Mouse (Mus musculus) kidney, embryonic 14.5 days (tissue): ENCODE results near the gene Asnsd1. TPM values are rescaled to one million over a fixed set of nuclear protein-coding genes. Genes with fewer than 3 reads are reported as not detected.
A peak's percentile ranks its signal among the peaks of the same experiment; 100 is the strongest.
"Not testable (repeated sequence)": the region's sequence is repeated elsewhere in the genome, so short reads cannot be mapped to it uniquely, and the experiment has no call there.

ENCODE experiments used
- ATAC-seq: fragments of 200-750 bp; cut with Nextera tagmentation; 2 replicates; pipeline ENCODE4 v1.8.0; 2017; ENCODE audit warnings: moderate number of reproducible peaks, mild to moderate bottlenecking, moderate TSS enrichment, moderate library complexity; ENCODE audit not compliant: low FRiP score, low TSS enrichment
- H3K27ac ChIP-seq: fragments of 300-500 bp; sonication (generic); 2 replicates; pipeline ENCODE4 v1.5.1; 2014; ENCODE audit warnings: low read depth, mild to moderate bottlenecking, low read length, moderate library complexity, mixed read lengths
- H3K27me3 ChIP-seq: fragments of 300-500 bp; sonication (generic); 2 replicates; pipeline ENCODE4 v1.6.1; 2014; ENCODE audit warnings: mild to moderate bottlenecking, low read length; ENCODE audit not compliant: control insufficient read depth, insufficient read depth
- H3K36me3 ChIP-seq: fragments of 300-500 bp; sonication (generic); 2 replicates; pipeline ENCODE4 v1.6.1; 2014; ENCODE audit warnings: low read length, mixed read lengths; ENCODE audit not compliant: control insufficient read depth, insufficient read depth
- H3K4me1 ChIP-seq: fragments of 300-500 bp; sonication (generic); 2 replicates; pipeline ENCODE4 v1.6.1; 2014; ENCODE audit warnings: low read length, mixed read lengths; ENCODE audit not compliant: control insufficient read depth, insufficient read depth
- H3K4me2 ChIP-seq: fragments of 300-500 bp; sonication (generic); replicated peaks from 2 replicates; pipeline ENCODE4 v1.6.1; 2014; ENCODE audit warnings: low read depth, mild to moderate bottlenecking, low read length
- H3K4me3 ChIP-seq: fragments of 300-500 bp; sonication (generic); 2 replicates; pipeline ENCODE4 v1.5.1; 2014; ENCODE audit warnings: mild to moderate bottlenecking, low read length
- H3K9ac ChIP-seq: fragments of 300-500 bp; sonication (generic); 2 replicates; pipeline ENCODE4 v1.6.1; 2014; ENCODE audit warnings: low read depth, mild to moderate bottlenecking, low read length, moderate library complexity
- H3K9me3 ChIP-seq: fragments of 300-500 bp; sonication (generic); 2 replicates; pipeline ENCODE4 v1.6.1; 2016; ENCODE audit warnings: low read length; ENCODE audit not compliant: control insufficient read depth
- WGBS: fragments of 180-500 bp; shearing (Covaris S2); extraction: QIAGEN DNeasy Blood & Tissue Kit; methylation state at CpG from one replicate; pipeline ENCODE4 v1.1.7; 2014; 5-methylcytosine and 5-hydroxymethylcytosine counted together
- polyA plus RNA-seq: library from polyadenylated mRNA; unstranded; fragments of >200 nt; fragmentation: Nextera tagmentation; extraction: Ambion mirVana; gene quantifications from 2 replicates; pipeline ENCODE4 v1.2.1, GENCODE M21; 2014

Gene Asnsd1
- 67.6 and 83.0 TPM in 2 replicates for polyA plus RNA-seq

DNA sequence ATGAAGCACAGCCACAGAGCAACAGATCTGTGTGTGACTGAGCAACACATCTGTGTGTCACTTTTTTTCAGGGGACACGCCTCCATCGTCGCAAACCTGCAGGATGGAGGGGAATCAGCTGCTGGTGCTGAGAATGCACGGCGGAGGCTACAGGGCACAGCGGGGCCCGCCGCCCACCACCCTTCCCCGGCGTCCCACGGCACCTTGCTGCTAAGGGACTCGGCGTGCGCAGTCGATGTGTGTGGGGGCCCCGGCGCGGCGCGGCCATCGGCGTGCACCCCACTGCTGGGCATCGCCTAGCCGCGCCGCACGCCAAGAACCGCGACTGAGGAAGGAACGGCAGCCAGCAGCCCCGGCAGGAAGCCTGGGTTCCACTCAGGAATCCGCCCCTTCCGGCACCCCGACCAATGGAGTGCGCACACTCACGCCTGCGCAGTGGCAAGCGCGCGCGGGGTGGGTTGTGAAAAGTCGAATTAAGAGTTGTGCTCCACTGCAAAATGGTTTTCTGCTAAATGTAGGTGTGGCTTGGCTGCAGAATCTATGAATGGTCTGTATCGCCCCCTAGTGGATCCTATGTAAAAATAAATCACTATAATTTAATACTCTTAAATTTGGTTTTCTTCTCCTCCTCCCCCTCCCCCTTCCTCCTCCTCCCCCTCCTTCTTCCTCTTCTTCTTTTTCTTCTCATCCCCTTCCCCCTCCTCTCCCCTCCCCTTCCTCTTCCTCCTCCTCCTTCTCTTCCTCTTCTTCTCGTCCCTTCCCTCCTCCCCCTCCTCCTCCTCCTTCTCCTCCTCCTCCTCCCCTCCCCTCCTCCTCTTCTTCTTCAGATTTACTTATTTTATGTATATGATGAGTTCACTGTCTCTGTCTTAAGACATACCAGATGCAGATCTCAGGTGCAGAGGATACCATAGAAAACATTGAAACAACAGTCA lies at the start of gene Asnsd1, which contains the start of the genes Asdurf and Gm28551:
Gene Asnsd1 (minus strand): TSS at position 426 of the 935 bp plus-strand sequence.
Gene Asdurf (minus strand): TSS at position 293 of the 935 bp plus-strand sequence.
Gene Gm28551 (minus strand): TSS at position 341 of the 935 bp plus-strand sequence.
- WGBS = under 1% methylated on average over 44 of the region's 44 CpGs
- Histone ChIP-seq H3K4me2 (peak within 1 kb of the TSS; percentile 48), H3K36me3 (peaks cover 15% of the 10 kb centered on the region), H3K27me3 (no peaks in the 10 kb centered on the region), H3K4me3 (peak within 1 kb of the TSS; percentile 83), H3K27ac (peak within 1 kb of the TSS; percentile 88), H3K9ac (peak within 1 kb of the TSS; percentile 88), H3K9me3 (no peaks in the 10 kb centered on the region; the same call in 1 of the 2 replicates), H3K4me1 (0 out of 2 replicates have a peak, but pooled peaks cover 7% of the 10 kb centered on the region)
- ATAC-seq = peak; percentile 100

DNA sequence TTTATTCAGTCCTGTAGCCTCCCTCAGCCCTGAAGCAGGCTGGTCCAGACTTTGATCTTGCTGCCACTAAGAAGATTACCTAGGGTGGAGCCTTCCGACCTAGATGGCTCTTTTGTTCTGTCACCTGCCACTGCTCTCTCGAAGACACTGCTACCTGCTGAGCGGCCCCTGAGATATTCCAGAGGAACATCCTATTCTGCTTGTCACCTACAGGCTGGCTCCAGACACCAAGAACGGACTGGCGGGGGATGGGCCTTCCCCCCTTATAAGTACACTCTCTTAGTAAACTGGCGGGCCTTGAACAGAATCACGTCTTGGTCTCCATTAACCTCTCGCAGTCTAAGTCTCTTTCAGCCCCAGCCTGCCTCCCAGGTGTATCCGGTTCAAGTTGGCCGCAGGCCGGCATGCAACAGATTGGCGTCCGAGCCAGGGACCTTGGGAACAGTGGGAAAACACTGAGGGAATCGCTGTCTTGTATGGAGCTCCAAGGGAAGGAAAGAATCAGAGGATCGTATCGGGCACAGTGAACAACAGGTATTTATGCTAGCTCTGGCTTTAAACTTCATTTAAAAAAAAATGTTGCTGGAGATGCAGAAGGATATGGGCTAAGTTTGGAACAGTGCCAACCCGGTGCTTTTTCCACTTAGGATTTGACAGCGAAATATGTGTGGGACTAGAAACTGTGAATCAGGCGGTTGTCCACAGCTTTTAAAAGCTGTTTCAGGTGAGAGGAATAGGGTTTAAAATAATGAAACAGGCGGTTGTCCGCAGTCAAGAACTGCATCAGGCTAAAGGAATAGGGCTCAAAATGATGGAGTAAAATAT lies 41.6 kb upstream of the Asnsd1 start:
- H3K27ac ChIP-seq, H3K4me3 ChIP-seq, H3K9me3 ChIP-seq, ATAC-seq, H3K4me2 ChIP-seq, H3K4me1 ChIP-seq, H3K27me3 ChIP-seq, H3K9ac ChIP-seq, H3K36me3 ChIP-seq: not testable (repeated sequence)
- WGBS = 32% methylated on average over 21 of the region's 21 CpGs

DNA sequence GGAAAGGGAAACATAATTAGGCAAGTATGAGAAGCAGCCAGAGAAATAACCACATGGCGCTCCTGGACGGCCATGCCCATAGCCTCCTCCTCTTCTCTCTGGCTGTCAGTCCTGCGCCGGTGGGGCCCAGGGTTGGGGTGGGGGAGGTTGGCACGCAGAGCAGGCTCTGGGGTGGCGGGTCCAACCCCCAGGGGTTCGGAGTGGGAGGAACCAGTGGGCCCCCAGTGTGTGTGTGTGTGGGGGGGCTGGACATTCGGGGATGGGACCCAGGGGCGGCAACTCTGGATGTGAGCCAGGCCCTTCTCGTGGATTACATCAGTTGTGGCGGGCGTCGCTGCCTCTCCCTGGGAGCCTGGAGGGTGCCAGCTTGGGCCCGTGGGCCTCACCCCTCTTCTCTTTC lies 36.2 kb upstream of the Asnsd1 start:
- H3K9ac ChIP-seq = no peak overlapping the region
- no peak overlapping the region for H3K4me2 ChIP-seq
- no peak overlapping the region for H3K4me3 ChIP-seq
- no peaks in the 10 kb centered on the region for H3K4me1 ChIP-seq
- H3K27ac ChIP-seq = no peak overlapping the region
- H3K9me3 ChIP-seq = no peaks in the 10 kb centered on the region
- no peaks in the 10 kb centered on the region for H3K36me3 ChIP-seq
- 96% methylated on average over 9 of the region's 14 CpGs for WGBS
- H3K27me3 ChIP-seq = no peaks in the 10 kb centered on the region
- ATAC-seq = peak; percentile 52; the same call in 1 of the 2 replicates

DNA sequence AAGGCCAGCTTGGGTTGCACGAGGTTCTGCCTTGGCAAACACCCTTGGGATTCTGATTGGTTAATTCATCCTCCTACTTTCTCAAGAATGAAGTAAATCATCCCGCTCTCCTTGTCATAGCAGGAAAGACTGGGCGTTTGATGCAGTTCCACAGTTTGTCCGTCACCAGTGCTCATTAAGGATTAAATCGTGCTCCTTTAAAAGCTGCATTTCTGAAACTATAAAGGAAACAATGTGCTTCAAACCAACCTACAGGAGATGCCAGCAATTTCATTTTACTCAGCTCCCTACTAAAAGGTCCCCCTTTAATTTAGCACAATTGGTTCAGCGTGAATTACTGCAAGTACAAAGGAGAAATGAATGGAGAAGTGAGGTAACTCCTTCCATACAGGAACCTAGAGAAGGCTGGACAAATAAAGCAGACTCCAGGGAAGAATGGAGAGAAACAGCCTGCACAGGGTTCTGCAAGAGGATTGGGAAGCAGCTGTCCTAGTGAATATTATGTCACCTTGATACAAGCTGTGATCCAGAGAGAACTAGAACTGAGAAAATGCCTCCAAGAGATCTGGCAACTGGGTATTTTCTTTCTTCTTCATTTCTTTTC lies 31.6 kb upstream of the Asnsd1 start:
- H3K27ac ChIP-seq = no peak overlapping the region
- H3K9me3 ChIP-seq = no peaks in the 10 kb centered on the region
- H3K27me3 ChIP-seq = no peaks in the 10 kb centered on the region
- no peaks in the 10 kb centered on the region for H3K36me3 ChIP-seq
- H3K4me1 ChIP-seq = no peaks in the 10 kb centered on the region
- no peak overlapping the region for H3K4me2 ChIP-seq
- no peak for ATAC-seq
- H3K9ac ChIP-seq = no peak overlapping the region
- WGBS = 67% methylated on average over 6 of the region's 6 CpGs
- no peak overlapping the region for H3K4me3 ChIP-seq

DNA sequence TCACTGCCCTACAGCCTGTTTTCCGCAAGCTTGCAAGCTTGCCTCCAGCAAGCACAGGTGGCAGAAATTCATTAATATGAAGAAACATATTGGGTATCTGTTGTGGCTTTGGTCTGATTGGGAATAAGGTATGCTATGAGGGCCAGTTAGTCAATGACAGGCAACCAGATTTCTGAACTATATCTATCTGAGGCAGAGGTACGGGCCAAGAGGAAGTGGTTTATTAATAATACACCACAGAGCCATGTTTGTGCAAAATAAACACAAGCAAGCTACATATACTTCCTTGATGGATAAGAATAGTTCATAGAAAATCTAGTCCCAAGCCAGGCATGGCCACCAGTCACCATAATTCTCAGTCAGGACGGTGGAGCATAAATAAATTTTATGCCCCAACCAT lies 25.2 kb upstream of the Asnsd1 start:
- H3K4me1 ChIP-seq = no peaks in the 10 kb centered on the region
- ATAC-seq = no peak

DNA sequence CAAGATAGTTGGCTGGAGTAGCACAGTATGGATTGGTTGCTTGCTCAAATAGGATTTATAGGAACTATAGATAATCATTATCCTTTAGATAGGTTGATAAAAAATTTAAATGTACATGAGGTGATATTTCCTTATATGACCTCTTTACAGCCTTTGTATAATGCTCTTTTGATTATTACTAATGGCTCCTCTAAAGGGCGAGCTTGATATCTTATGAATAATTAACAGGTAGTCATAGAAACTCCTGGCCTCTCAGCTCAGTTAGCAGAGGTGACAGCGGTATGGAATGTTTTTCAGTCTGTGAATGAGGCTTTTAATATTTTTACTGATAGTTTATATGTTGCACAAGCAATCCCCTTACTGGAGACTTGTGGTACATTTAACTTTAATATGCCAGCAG lies 23.4 kb upstream of the Asnsd1 start:
- not testable (repeated sequence) for ATAC-seq, H3K27ac ChIP-seq, H3K4me1 ChIP-seq, H3K9me3 ChIP-seq, H3K27me3 ChIP-seq, H3K36me3 ChIP-seq, H3K4me2 ChIP-seq, H3K4me3 ChIP-seq, H3K9ac ChIP-seq
- WGBS = 72% methylated on average over 2 of the region's 2 CpGs

More for the DNA sequence above, 25.2 kb upstream of the Asnsd1 start:
- H3K9me3 ChIP-seq = no peaks in the 10 kb centered on the region
- H3K4me2 ChIP-seq = no peak overlapping the region
- H3K36me3 ChIP-seq = no peaks in the 10 kb centered on the region
- no peak overlapping the region for H3K9ac ChIP-seq
- H3K4me3 ChIP-seq = no peak overlapping the region
- H3K27me3 ChIP-seq = no peaks in the 10 kb centered on the region
- WGBS = 75% methylated on average over 3 of the region's 3 CpGs
- no peak overlapping the region for H3K27ac ChIP-seq

DNA sequence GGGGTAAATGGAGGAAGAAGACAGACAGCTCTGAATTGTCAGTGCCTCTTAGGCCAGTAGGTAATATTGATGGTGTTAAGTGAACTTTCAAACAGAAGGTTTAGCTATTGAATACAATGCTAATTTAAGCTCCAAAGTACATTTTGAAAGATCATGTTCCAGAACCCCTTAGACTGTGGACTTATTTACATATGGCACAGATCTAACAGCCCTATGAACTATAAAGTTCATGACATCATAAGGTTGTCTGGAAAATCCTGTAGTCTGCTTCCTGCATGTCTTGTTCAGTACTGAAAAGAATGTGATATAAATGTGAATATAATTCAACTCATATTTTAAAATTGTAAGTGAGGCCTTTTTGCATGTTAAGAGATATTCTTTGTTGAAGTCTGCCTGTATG lies 6.4 kb upstream of the Asnsd1 start:
- no peaks in the 10 kb centered on the region for H3K36me3 ChIP-seq
- no peak overlapping the region for H3K4me2 ChIP-seq
- no peaks in the 10 kb centered on the region for H3K27me3 ChIP-seq
- H3K4me3 ChIP-seq = no peak overlapping the region
- ATAC-seq = no peak
- H3K4me1 ChIP-seq = no peaks in the 10 kb centered on the region
- H3K9ac ChIP-seq = no peak overlapping the region
- no peak overlapping the region for H3K27ac ChIP-seq
- no peaks in the 10 kb centered on the region for H3K9me3 ChIP-seq

DNA sequence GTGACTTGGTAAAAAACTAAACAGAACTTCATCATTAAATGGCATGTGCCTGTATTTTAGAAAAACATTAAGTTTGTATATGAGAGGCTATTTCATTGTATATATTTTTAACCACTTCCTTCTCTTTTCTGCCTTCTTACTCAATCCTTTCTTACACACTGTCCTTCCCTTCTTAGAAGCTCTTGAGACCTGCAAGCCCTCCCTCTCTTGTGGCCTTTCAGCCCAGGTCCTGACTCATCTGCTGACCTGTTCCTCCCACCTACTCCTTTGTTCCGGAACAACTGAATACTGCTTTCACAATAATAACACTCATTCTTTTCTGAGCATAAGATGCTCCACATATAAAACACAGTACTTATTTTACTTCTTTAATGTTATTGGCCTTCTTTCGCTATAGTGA lies 11.5 kb downstream of the Asnsd1 start:
- Histone ChIP-seq H3K4me2 (no peak overlapping the region), H3K4me3 (no peak overlapping the region), H3K27ac (no peak overlapping the region), H3K4me1 (no peaks in the 10 kb centered on the region), H3K9ac (no peak overlapping the region), H3K36me3 (peaks cover 33% of the 10 kb centered on the region), H3K27me3 (no peaks in the 10 kb centered on the region), H3K9me3 (peaks cover 13% of the 10 kb centered on the region)
- WGBS = 99% methylated on average over 2 of the region's 2 CpGs
- ATAC-seq = no peak
